Mouse (Mus musculus) liver, embryonic 14.5 days (tissue): ENCODE measurements around the gene H2-Oa.

Experiments used
- CTCF ChIP-seq: IDR thresholded peaks from 2 replicates; pipeline ENCODE4 v1.5.1; 2016; ENCODE audit warnings: antibody characterized with exemption, low read depth, control low read depth
- EP300 ChIP-seq: IDR thresholded peaks from 2 replicates; pipeline ENCODE4 v1.6.1; 2016; ENCODE audit warnings: antibody characterized with exemption, low read depth

DNA sequence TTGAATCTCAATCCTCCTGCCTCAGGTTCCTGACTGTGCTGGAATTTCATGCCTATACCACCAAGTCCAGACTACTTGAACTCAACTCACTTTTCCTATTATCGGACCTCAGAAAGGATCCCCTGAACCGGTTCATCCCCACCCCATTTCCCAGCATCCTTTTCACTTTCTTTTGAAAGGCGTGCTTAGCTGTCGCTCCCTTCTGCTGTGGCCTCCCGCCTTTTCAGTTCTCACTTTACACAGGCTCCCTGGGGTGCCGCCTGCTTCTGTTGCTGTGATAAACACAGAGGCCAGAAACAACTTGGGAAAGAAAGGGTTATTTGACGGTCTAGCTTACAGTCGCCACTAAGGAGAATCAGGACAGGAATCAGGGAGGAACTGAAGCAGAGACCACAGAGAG lies 9.0 kb upstream of the H2-Oa start:
- TF ChIP-seq CTCF, result no peak
- no peak for TF ChIP-seq EP300
